Mouse (Mus musculus): Measurements from ENCODE around the gene Ebi3.
"Not testable (repeated sequence)": the region's sequence is repeated elsewhere in the genome, so short reads cannot be mapped to it uniquely, and the experiment has no call there.

Gene Ebi3

GRCm38 (mm10) chr17:55952447-55953027 lies at the start of gene Ebi3:
TSS of gene Ebi3 (plus strand) at chr17:55952640.
- no peak for DNase-seq (ENCODE audit: extremely low spot score, low read depth, low spot score)

- no peak for DNase-seq (ENCODE audit: extremely low spot score, low read depth, low spot score)
These were observed 49.4 kb upstream of the Ebi3 start for GRCm38 (mm10) chr17:55903087-55903486.

GRCm38 (mm10) chr17:55903687-55904086 lies 48.8 kb upstream of the Ebi3 start:
- no peak for DNase-seq (ENCODE audit: extremely low spot score, low read depth, low spot score)

- no peak for DNase-seq (ENCODE audit: extremely low spot score, low read depth, low spot score)
These were observed 48.3 kb upstream of the Ebi3 start for GRCm38 (mm10) chr17:55904131-55904530.

GRCm38 (mm10) chr17:55906669-55907068 lies 45.8 kb upstream of the Ebi3 start:
- DNase-seq (ENCODE audit: extremely low spot score, low read depth, low spot score), result no peak

GRCm38 (mm10) chr17:55931553-55932502 lies 20.6 kb upstream of the Ebi3 start:
- peak; percentile 61 for DNase-seq (ENCODE audit: extremely low spot score, low read depth, low spot score)

- no peak for DNase-seq (ENCODE audit: extremely low spot score, low read depth, low spot score)
These were observed 19.8 kb upstream of the Ebi3 start for GRCm38 (mm10) chr17:55932635-55933034.

- DNase-seq (ENCODE audit: extremely low spot score, low read depth, low spot score), result no peak
These were observed 19.2 kb upstream of the Ebi3 start for GRCm38 (mm10) chr17:55933191-55933590.

GRCm38 (mm10) chr17:55944387-55944865 lies 8.0 kb upstream of the Ebi3 start:
- not testable (repeated sequence) for DNase-seq (ENCODE audit: extremely low spot score, low read depth, low spot score)

GRCm38 (mm10) chr17:55944866-55945682 lies 7.4 kb upstream of the Ebi3 start:
- DNase-seq (ENCODE audit: extremely low spot score, low read depth, low spot score), result not testable (repeated sequence)

- no peak for DNase-seq (ENCODE audit: extremely low spot score, low read depth, low spot score)
These were observed 6.7 kb upstream of the Ebi3 start for GRCm38 (mm10) chr17:55945696-55946095.

GRCm38 (mm10) chr17:55948647-55949046 lies 3.8 kb upstream of the Ebi3 start:
- DNase-seq (ENCODE audit: extremely low spot score, low read depth, low spot score), result no peak

GRCm38 (mm10) chr17:55949400-55949799 lies 3.0 kb upstream of the Ebi3 start, which contains the start of gene Zfp119b:
TSS of gene Zfp119b (minus strand) at chr17:55949500.
- no peak for DNase-seq (ENCODE audit: extremely low spot score, low read depth, low spot score)

- DNase-seq (ENCODE audit: extremely low spot score, low read depth, low spot score), result no peak
These were observed 1.8 kb upstream of the Ebi3 start for GRCm38 (mm10) chr17:55950601-55951000.

- no peak for DNase-seq (ENCODE audit: extremely low spot score, low read depth, low spot score)
These were observed 399 bp upstream of the Ebi3 start for GRCm38 (mm10) chr17:55952041-55952440.

- DNase-seq (ENCODE audit: extremely low spot score, low read depth, low spot score), result no peak
These were observed 1.3 kb downstream of the Ebi3 start for GRCm38 (mm10) chr17:55953751-55954150.

- no peak for DNase-seq (ENCODE audit: extremely low spot score, low read depth, low spot score)
These were observed 1.8 kb downstream of the Ebi3 start for GRCm38 (mm10) chr17:55954229-55954628.

- no peak for DNase-seq (ENCODE audit: extremely low spot score, low read depth, low spot score)
These were observed 3.7 kb downstream of the Ebi3 start for GRCm38 (mm10) chr17:55956129-55956528.

GRCm38 (mm10) chr17:55956591-55956990 lies 4.2 kb downstream of the Ebi3 start:
- DNase-seq (ENCODE audit: extremely low spot score, low read depth, low spot score), result no peak

- DNase-seq (ENCODE audit: extremely low spot score, low read depth, low spot score), result no peak
These were observed 4.7 kb downstream of the Ebi3 start for GRCm38 (mm10) chr17:55957168-55957567.
